Mouse (Mus musculus) ES-Bruce4 (cell line): ENCODE data around the gene Txnrd3.

ENCODE experiments used
- CTCF ChIP-seq: IDR thresholded peaks from one replicate; pipeline ENCODE4 v1.8.1; 2011; ENCODE audit warnings: low read depth, low read length
- EP300 ChIP-seq: IDR thresholded peaks from 2 replicates; pipeline ENCODE4 v1.6.1; 2011; ENCODE audit warnings: low read depth, low read length; ENCODE audit not compliant: insufficient read depth
- POLR2A ChIP-seq: IDR thresholded peaks from one replicate; pipeline ENCODE4 v1.8.1; 2011; ENCODE audit warnings: low read length; ENCODE audit not compliant: insufficient read depth

DNA sequence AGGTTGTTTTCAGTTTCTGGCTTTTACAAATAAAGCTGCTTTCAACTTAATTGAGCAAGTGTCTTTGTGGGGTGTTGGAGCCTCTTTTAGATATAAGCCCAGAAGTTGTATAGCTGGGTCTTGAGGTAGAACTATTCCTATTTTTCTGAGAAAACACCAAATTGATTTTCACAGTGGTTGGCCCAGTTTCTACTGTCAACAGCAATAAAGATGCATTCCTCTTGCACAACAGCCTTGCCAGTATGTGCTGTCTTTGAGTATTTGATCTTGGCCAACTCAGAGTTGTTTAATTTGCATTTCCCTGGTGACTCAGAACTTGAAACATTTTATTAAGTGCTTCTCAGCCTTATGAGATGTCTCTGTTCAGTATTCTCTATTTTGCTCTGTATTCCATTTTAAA, 74.3 kb downstream of the Txnrd3 start:
- no peak for TF ChIP-seq POLR2A
- no peak for TF ChIP-seq CTCF
- no peak for TF ChIP-seq EP300
